Mouse (Mus musculus) limb, embryonic 14.5 days (tissue): ENCODE measurements at regions not wholly inside any gene's neighbourhood (a gene's known extent, or its start where the extent isn't known, plus 50 kb on each side); places are given as distances from the start of the nearest gene placed in this dataset.

Experiments
- ATAC-seq: fragments of 200-750 bp; cut with Nextera tagmentation; 2 replicates; pipeline ENCODE4 v1.8.0; 2017; ENCODE audit warnings: low read depth, moderate number of reproducible peaks, moderate TSS enrichment; ENCODE audit not compliant: low FRiP score
- DNase-seq: peaks from one replicate; pipeline ENCODE4 v3.0.0-alpha.2; 2015; ENCODE audit warnings: low spot score
- H3K27ac ChIP-seq: fragments of 300-500 bp; sonication (generic); replicated peaks from 2 replicates; pipeline ENCODE4 v1.5.1; 2014; ENCODE audit warnings: low read depth, mild to moderate bottlenecking, low read length, moderate library complexity, mixed read lengths
- H3K27me3 ChIP-seq: fragments of 300-500 bp; sonication (generic); 2 replicates; pipeline ENCODE4 v1.6.1; 2014; ENCODE audit warnings: low read length, mixed read lengths; ENCODE audit not compliant: control insufficient read depth, insufficient read depth
- H3K36me3 ChIP-seq: fragments of 300-500 bp; sonication (generic); 2 replicates; pipeline ENCODE4 v1.6.1; 2014; ENCODE audit warnings: mild to moderate bottlenecking, low read length, moderate library complexity, mixed read lengths; ENCODE audit not compliant: control insufficient read depth, insufficient read depth
- H3K4me1 ChIP-seq: fragments of 300-500 bp; sonication (generic); 2 replicates; pipeline ENCODE4 v1.6.1; 2014; ENCODE audit warnings: antibody characterized with exemption, low read length, mixed read lengths; ENCODE audit not compliant: control insufficient read depth, insufficient read depth
- H3K4me2 ChIP-seq: fragments of 300-500 bp; sonication (generic); replicated peaks from 2 replicates; pipeline ENCODE4 v1.6.1; 2014; ENCODE audit warnings: low read depth, mild to moderate bottlenecking, low read length, moderate library complexity; ENCODE audit not compliant: severe bottlenecking
- H3K4me3 ChIP-seq: fragments of 300-500 bp; sonication (generic); replicated peaks from 2 replicates; pipeline ENCODE4 v1.5.1; 2014; ENCODE audit warnings: low read length
- H3K9ac ChIP-seq: fragments of 300-500 bp; sonication (generic); 2 replicates; pipeline ENCODE4 v1.6.1; 2014; ENCODE audit warnings: mild to moderate bottlenecking, low read depth, low read length, moderate library complexity; ENCODE audit not compliant: severe bottlenecking
- H3K9me3 ChIP-seq: fragments of 300-500 bp; sonication (generic); 2 replicates; pipeline ENCODE4 v1.6.1; 2016; ENCODE audit warnings: low read length; ENCODE audit not compliant: control insufficient read depth
- POLR2A ChIP-seq: fragments of 200-500 bp; IDR thresholded peaks from 2 replicates; pipeline ENCODE4 v1.8.0; 2012; ENCODE audit warnings: inconsistent platforms, mild to moderate bottlenecking, moderate library complexity, borderline replicate concordance; ENCODE audit not compliant: insufficient read depth, insufficient read length; ENCODE audit errors: extremely low read depth
- whole genome bisulfite sequencing: fragments of 180-500 bp; shearing (Covaris S2); extraction: QIAGEN DNeasy Blood & Tissue Kit; methylation state at CpG from one replicate; pipeline ENCODE4 v1.1.7; 2014; 5-methylcytosine and 5-hydroxymethylcytosine counted together

GRCm38 (mm10) chr13:112234695-112235094 is 53.6 kb upstream of the Ankrd55 start:
- H3K4me1 ChIP-seq: peaks cover 4% of the 10 kb centered on the region; the same call in 1 of the 2 replicates
- no peak overlapping the region for H3K27ac ChIP-seq
- H3K4me3 ChIP-seq: no peak overlapping the region
- no peaks in the 10 kb centered on the region; the same call in 1 of the 2 replicates for H3K9me3 ChIP-seq
- ATAC-seq (no peak), DNase-seq (no peak)
- H3K4me2 ChIP-seq: no peak overlapping the region
- no peaks in the 10 kb centered on the region for H3K27me3 ChIP-seq
- TF ChIP-seq POLR2A: no peak
- no peaks in the 10 kb centered on the region for H3K36me3 ChIP-seq
- H3K9ac ChIP-seq: no peak overlapping the region
- 87% methylated on average over 6 of the region's 6 CpGs for WGBS

- Histone ChIP-seq H3K4me1 (peaks cover 4% of the 10 kb centered on the region; the same call in 1 of the 2 replicates), H3K9me3 (no peaks in the 10 kb centered on the region; the same call in 1 of the 2 replicates), H3K9ac (no peak overlapping the region), H3K27ac (no peak overlapping the region), H3K27me3 (no peaks in the 10 kb centered on the region), H3K4me3 (no peak overlapping the region), H3K36me3 (no peaks in the 10 kb centered on the region), H3K4me2 (no peak overlapping the region)
- no peak for TF ChIP-seq POLR2A
- 36% methylated on average over 6 of the region's 6 CpGs for WGBS
- ATAC-seq (no peak), DNase-seq (no peak)
These were observed 51.3 kb upstream of the Ankrd55 start for GRCm38 (mm10) chr13:112236956-112237355.

GRCm38 (mm10) chr13:112237377-112237776 is 50.9 kb upstream of the Ankrd55 start:
- Histone ChIP-seq H3K4me3 (no peak overlapping the region), H3K27ac (no peak overlapping the region), H3K9ac (no peak overlapping the region), H3K9me3 (no peaks in the 10 kb centered on the region; the same call in 1 of the 2 replicates), H3K4me1 (peaks cover 4% of the 10 kb centered on the region; the same call in 1 of the 2 replicates), H3K27me3 (no peaks in the 10 kb centered on the region), H3K36me3 (no peaks in the 10 kb centered on the region), H3K4me2 (no peak overlapping the region)
- DNase-seq (no peak), ATAC-seq (no peak)
- TF ChIP-seq POLR2A: no peak
- 67% methylated on average over 5 of the region's 5 CpGs for WGBS

DNA sequence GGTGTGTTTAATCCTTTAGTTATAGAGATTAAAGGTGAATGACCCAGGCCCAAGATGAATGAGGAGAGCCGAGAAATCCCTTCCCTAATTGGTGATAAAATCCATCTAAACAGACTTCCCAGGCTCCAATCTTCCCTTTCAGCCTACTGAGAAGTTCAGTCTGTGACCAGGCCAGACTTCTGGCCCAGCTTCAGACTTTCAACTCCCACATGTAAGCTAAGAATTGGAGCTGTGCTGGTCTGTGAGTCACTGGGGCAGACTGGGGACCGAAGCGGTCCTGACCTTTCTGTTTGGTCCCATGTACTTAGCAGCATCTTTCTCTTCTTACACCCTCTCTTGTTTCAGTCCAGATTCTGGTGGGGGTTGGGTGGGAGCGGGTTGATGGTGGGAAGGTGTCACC is 50.3 kb upstream of the Ankrd55 start:
- TF ChIP-seq POLR2A: no peak
- Histone ChIP-seq H3K27me3 (no peaks in the 10 kb centered on the region), H3K4me1 (peaks cover 4% of the 10 kb centered on the region; the same call in 1 of the 2 replicates), H3K9ac (no peak overlapping the region), H3K9me3 (no peaks in the 10 kb centered on the region; the same call in 1 of the 2 replicates), H3K36me3 (no peaks in the 10 kb centered on the region), H3K27ac (no peak overlapping the region), H3K4me3 (no peak overlapping the region), H3K4me2 (no peak overlapping the region)
- ATAC-seq: no peak
- 43% methylated on average over 4 of the region's 4 CpGs for WGBS
- DNase-seq: no peak
